Mouse (Mus musculus) forebrain, embryonic 16.5 days (tissue): ENCODE results near the gene Ccdc15. TPM values are rescaled to one million over a fixed set of nuclear protein-coding genes. Genes with fewer than 3 reads are reported as not detected.

Experiments used
- polyA plus RNA-seq: library from polyadenylated mRNA; unstranded; fragments of >200 nt; fragmentation: Nextera tagmentation; extraction: Ambion mirVana; gene quantifications from 2 replicates; pipeline ENCODE4 v1.2.1, GENCODE M21; 2015

Gene Ccdc15
- polyA plus RNA-seq, 1 experiment from 2014 or later, result 9.9 TPM

Other genes starting within 250 kb of the Ccdc15 start
- gene Pknox2, start 201.0 kb downstream of the Ccdc15 start, polyA plus RNA-seq, result 24.5 and 26.9 TPM in 2 replicates
- 9.7 and 11.0 TPM in 2 replicates for gene Tmem218, start 140.2 kb downstream of the Ccdc15 start, polyA plus RNA-seq
- gene Slc37a2, start 92.7 kb downstream of the Ccdc15 start, polyA plus RNA-seq, result 1.0 and 1.3 TPM in 2 replicates
- 6.3 and 6.6 TPM in 2 replicates for gene Hepacam, start 18.9 kb upstream of the Ccdc15 start, polyA plus RNA-seq
- 4.5 and 4.6 TPM in 2 replicates for gene Robo4, start 53.5 kb upstream of the Ccdc15 start, polyA plus RNA-seq
- gene Robo3, start 84.8 kb upstream of the Ccdc15 start, polyA plus RNA-seq, result 1.1 and 3.3 TPM in 2 replicates
- 34.0 and 34.8 TPM in 2 replicates for gene Msantd2, start 140.9 kb upstream of the Ccdc15 start, polyA plus RNA-seq
- 42.4 and 44.6 TPM in 2 replicates for gene Esam, start 179.6 kb upstream of the Ccdc15 start, polyA plus RNA-seq
- gene Vsig2, start 190.8 kb upstream of the Ccdc15 start, polyA plus RNA-seq, result 0.86 and 0.89 TPM in 2 replicates
- gene Nrgn, start 204.5 kb upstream of the Ccdc15 start, polyA plus RNA-seq, result 19.0 and 25.9 TPM in 2 replicates
- gene Siae, start 207.3 kb upstream of the Ccdc15 start, polyA plus RNA-seq, result 9.2 and 9.4 TPM in 2 replicates